15 mouse cellular contexts compared by ENCODE assay signal in the genomic region with DNA sequence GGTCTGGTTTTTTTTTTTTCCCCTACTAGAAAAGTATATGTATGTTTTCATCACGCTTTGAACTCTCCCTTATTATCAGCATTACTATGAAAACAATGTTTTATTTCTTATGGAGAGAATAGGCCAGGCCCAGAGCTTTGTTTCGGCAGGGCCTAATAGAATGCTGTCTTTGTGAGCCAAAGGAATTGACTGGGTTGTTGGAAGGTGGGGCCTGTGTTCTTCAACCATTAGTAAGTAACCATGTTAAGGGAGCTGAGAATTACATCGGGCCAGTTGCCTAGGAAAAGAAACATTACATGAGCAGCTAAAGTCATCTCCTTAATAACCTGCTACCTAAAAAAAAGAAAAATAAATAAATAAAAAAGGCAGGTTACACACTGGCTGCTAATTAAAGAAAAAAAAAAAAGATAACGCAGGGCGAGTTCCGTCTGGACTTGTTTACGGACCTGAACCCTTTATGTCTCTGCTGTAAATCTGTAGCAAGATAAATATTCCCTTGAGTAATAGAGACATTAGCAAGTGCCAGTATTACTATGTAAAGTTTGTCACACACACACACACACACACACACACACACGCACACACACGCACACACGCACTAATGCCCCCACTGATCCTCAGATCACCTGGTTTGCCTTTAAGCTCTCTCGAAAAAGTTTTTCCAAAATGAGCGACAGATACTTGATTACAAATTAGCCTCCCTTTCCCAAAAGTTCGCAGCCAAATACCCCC. TPM values are rescaled to one million over a fixed set of nuclear protein-coding genes. Genes with fewer than 3 reads are reported as not detected.
DNase-seq lines count a peak whose midpoint lies in the region; ATAC-seq lines count a peak whose summit lies in the region.
"Had no signal": no experiment of that assay in that cellular context is flagged by ENCODE, and none has a peak within 500 bp of the region (broad histone marks: within the 10 kb centered on the region; RNA-seq: fewer than 3 reads in every experiment).

No protein-coding gene starts in this region.

- no peak overlapping the region for H3K4me3 ChIP-seq in kidney, embryonic 16.5 days (ENCODE audit: low read length)
- no peak overlapping the region for H3K4me3 ChIP-seq in intestine, embryonic 16.5 days (ENCODE audit: low read length)
- H3K4me3 ChIP-seq in stomach, embryonic 14.5 days (ENCODE audit: low read depth, low read length) = no peak overlapping the region
- H3K4me3 ChIP-seq: forebrain, embryonic 12.5 days; limb, embryonic 10.5 days; neural tube, embryonic 13.5 days had no signal

- intact Hi-C loops in heart, postnatal 36 days (cut with DNase I) = no loop called here

- peak overlapping the region; percentile 69 for H3K27ac ChIP-seq in kidney, embryonic 16.5 days (ENCODE audit: low read length)
- H3K27ac ChIP-seq in intestine, embryonic 16.5 days (ENCODE audit: low read length) = peak overlapping the region; percentile 79
- peak overlapping the region; percentile 52; the same call in 1 of the 2 replicates for H3K27ac ChIP-seq in stomach, embryonic 14.5 days (ENCODE audit: low read length)
- H3K27ac ChIP-seq: forebrain, embryonic 12.5 days; limb, embryonic 10.5 days; neural tube, embryonic 13.5 days had no signal

- 47% methylated on average over 13 of the region's 13 CpGs for WGBS in kidney, embryonic 16.5 days
- WGBS in intestine, embryonic 16.5 days = 50% methylated on average over 13 of the region's 13 CpGs
- 52% methylated on average over 13 of the region's 13 CpGs for WGBS in stomach, embryonic 14.5 days

- no peak overlapping the region for H3K9ac ChIP-seq in kidney, embryonic 16.5 days (replicated peaks; ENCODE audit: low read length)
- no peak overlapping the region for H3K9ac ChIP-seq in intestine, embryonic 16.5 days (ENCODE audit: low read depth, low read length)
- no peak overlapping the region for H3K9ac ChIP-seq in stomach, embryonic 14.5 days (replicated peaks; ENCODE audit: low read depth, low read length)
- H3K9ac ChIP-seq: forebrain, embryonic 12.5 days; neural tube, embryonic 13.5 days had no signal

- peaks cover 27% of the 10 kb centered on the region for H3K36me3 ChIP-seq in kidney, embryonic 16.5 days (ENCODE audit: insufficient read depth, low read length)
- H3K36me3 ChIP-seq in intestine, embryonic 16.5 days (ENCODE audit: control insufficient read depth, insufficient read depth, low read length) = peaks cover 3% of the 10 kb centered on the region; the same call in 1 of the 2 replicates
- no peaks in the 10 kb centered on the region for H3K36me3 ChIP-seq in stomach, embryonic 14.5 days (ENCODE audit: control insufficient read depth, insufficient read depth, low read length)
- H3K36me3 ChIP-seq: forebrain, embryonic 12.5 days had no signal

- DNase-seq in heart, adult 11 months = peak; percentile 42
- DNase-seq in heart, postnatal 36 days = no peak
- DNase-seq in kidney, postnatal 25 days = no peak
- DNase-seq: cerebellum, adult 18-20 months; spleen, adult 18-20 months; thymus, adult 2 months had no signal

- no peaks in the 10 kb centered on the region for H3K9me3 ChIP-seq in kidney, embryonic 16.5 days (ENCODE audit: low read length)
- no peaks in the 10 kb centered on the region for H3K9me3 ChIP-seq in intestine, embryonic 16.5 days (ENCODE audit: control insufficient read depth, low read length)
- H3K9me3 ChIP-seq in stomach, embryonic 14.5 days (ENCODE audit: control insufficient read depth, low read depth, low read length) = no peaks in the 10 kb centered on the region
- H3K9me3 ChIP-seq: forebrain, embryonic 12.5 days; limb, embryonic 10.5 days; neural tube, embryonic 13.5 days had no signal

- H3K4me1 ChIP-seq in kidney, embryonic 16.5 days (ENCODE audit: insufficient read depth, low read length) = peaks cover 13% of the 10 kb centered on the region
- peaks cover 10% of the 10 kb centered on the region; the same call in 1 of the 2 replicates for H3K4me1 ChIP-seq in intestine, embryonic 16.5 days (ENCODE audit: control insufficient read depth, insufficient read depth, low read length)
- no peaks in the 10 kb centered on the region for H3K4me1 ChIP-seq in stomach, embryonic 14.5 days (ENCODE audit: control insufficient read depth, insufficient read depth, low read length)
- H3K4me1 ChIP-seq: neural tube, embryonic 13.5 days had no signal

- ATAC-seq in kidney, embryonic 16.5 days (ENCODE audit: low FRiP score, low TSS enrichment) = no peak
- ATAC-seq in intestine, embryonic 16.5 days = peak; percentile 40
- peak; percentile 16; the same call in 1 of the 2 replicates for ATAC-seq in stomach, embryonic 14.5 days (ENCODE audit: insufficient number of reproducible peaks, insufficient read depth, low FRiP score, low read depth)
- no peak for ATAC-seq in monocyte, adult 5-6 weeks (replicated peaks; ENCODE audit: insufficient number of reproducible peaks, low FRiP score, low TSS enrichment, poor library complexity, severe bottlenecking)
- no peak for ATAC-seq in megakaryocyte-erythroid progenitor cell, adult 5-6 weeks (replicated peaks; ENCODE audit: low FRiP score, low TSS enrichment, poor library complexity, severe bottlenecking)
- ATAC-seq: Patski had no signal

- H3K4me2 ChIP-seq in kidney, embryonic 16.5 days (replicated peaks; ENCODE audit: low read depth, low read length) = no peak overlapping the region; the same call in 1 of the 2 replicates
- H3K4me2 ChIP-seq in intestine, embryonic 16.5 days (ENCODE audit: low read depth, low read length) = peak overlapping the region; percentile 35
- H3K4me2 ChIP-seq in stomach, embryonic 14.5 days (replicated peaks; ENCODE audit: low read depth, low read length) = no peak overlapping the region
- H3K4me2 ChIP-seq: forebrain, embryonic 12.5 days; neural tube, embryonic 13.5 days had no signal

- no peaks in the 10 kb centered on the region for H3K27me3 ChIP-seq in kidney, embryonic 16.5 days (ENCODE audit: insufficient read depth, low read length)
- no peaks in the 10 kb centered on the region for H3K27me3 ChIP-seq in intestine, embryonic 16.5 days (replicated peaks; ENCODE audit: control insufficient read depth, insufficient read depth, low read length)
- H3K27me3 ChIP-seq in stomach, embryonic 14.5 days (ENCODE audit: control insufficient read depth, insufficient read depth, low read length) = no peaks in the 10 kb centered on the region
- H3K27me3 ChIP-seq: forebrain, embryonic 12.5 days; neural tube, embryonic 13.5 days; Patski had no signal

RNA-seq across cellular contexts. Expression of a gene that starts 47.7 kb away (rescaled TPM):
- total RNA-seq in heart, postnatal 36 days (2021) = 10 to 100 TPM; 23.2 to 33.8 TPM
- 34.0 and 41.4 TPM in 2 replicates for polyA plus RNA-seq in kidney, embryonic 16.5 days (2015; fragmentation: Nextera tagmentation; extraction: Ambion mirVana)
- polyA plus RNA-seq in intestine, embryonic 16.5 days (2015; fragmentation: Nextera tagmentation; extraction: Ambion mirVana) = 22.6 and 27.0 TPM in 2 replicates
- polyA plus RNA-seq in stomach, embryonic 14.5 days (2014; fragmentation: Nextera tagmentation; extraction: Ambion mirVana) = 40.8 and 43.0 TPM in 2 replicates
- 13.0 to 33.2 TPM (median 18.8 TPM) in 3 replicates for total RNA-seq in monocyte, adult 5-6 weeks (2017)
- 0.59 and 1.7 TPM in 2 replicates for total RNA-seq in megakaryocyte-erythroid progenitor cell, adult 5-6 weeks (2014; fragmentation: Nextera tagmentation)
- 1.2 and 1.6 TPM in 2 replicates for total RNA-seq in megakaryocyte-erythroid progenitor cell, adult 5-6 weeks (2017)

Comparison
In these comparisons a context has a peak if more than half of its experiments do, and no peak if none do; other contexts are left out.
1. ATAC-seq: peak in intestine, embryonic 16.5 days (single experiment) and stomach, embryonic 14.5 days (single experiment); none in kidney, embryonic 16.5 days (single experiment), monocyte, adult 5-6 weeks (single experiment) and megakaryocyte-erythroid progenitor cell, adult 5-6 weeks (single experiment).
2. Peak in every context shown above with its lines, with median percentiles within 50 percentile points of each other: H3K27ac ChIP-seq.